Mouse (Mus musculus): ENCODE results near the gene Ccnd2. TPM values are rescaled to one million over a fixed set of nuclear protein-coding genes. Genes with fewer than 3 reads are reported as not detected.
A peak's percentile ranks its signal among the peaks of the same experiment; 100 is the strongest.

Gene Ccnd2
- polyA plus RNA-seq, 1 experiment from 2014 or later = 477 TPM

GRCm38 (mm10) chr6:127079867-127080731 lies 71.9 kb downstream of the Ccnd2 start:
- H3K4me1 ChIP-seq (ENCODE audit: control insufficient read depth, insufficient read depth, low read length) = peaks cover 6% of the 10 kb centered on the region
- DNase-seq (peak; percentile 89), ATAC-seq (ENCODE audit: low FRiP score, low TSS enrichment) (peak; percentile 86)
- H3K27ac ChIP-seq (replicated peaks; ENCODE audit: low read depth, low read length) = peak overlapping the region; percentile 92
- H3K4me3 ChIP-seq (replicated peaks; ENCODE audit: low read depth, low read length) = peak overlapping the region; percentile 61
- H3K9ac ChIP-seq (replicated peaks; ENCODE audit: low read length) = peak overlapping the region; percentile 88
- no peaks in the 10 kb centered on the region; the same call in 1 of the 2 replicates for H3K27me3 ChIP-seq (ENCODE audit: control insufficient read depth, insufficient read depth, low read length)
- H3K36me3 ChIP-seq (ENCODE audit: control insufficient read depth, insufficient read depth, low read length) = no peaks in the 10 kb centered on the region
- H3K9me3 ChIP-seq (ENCODE audit: control insufficient read depth, low read length) = no peaks in the 10 kb centered on the region
- peak overlapping the region; percentile 93 for H3K4me2 ChIP-seq (ENCODE audit: low read length)
- 1% methylated on average over 59 of the region's 59 CpGs for WGBS

Other genes starting within 250 kb of the Ccnd2 start
- gene Dyrk4, start 230.4 kb downstream of the Ccnd2 start, polyA plus RNA-seq (2014; fragmentation: Nextera tagmentation; extraction: Ambion mirVana) = not detected in 2 replicates
- 13.2 and 14.8 TPM in 2 replicates for gene Rad51ap1, start 212.6 kb downstream of the Ccnd2 start, polyA plus RNA-seq (2014; fragmentation: Nextera tagmentation; extraction: Ambion mirVana)
- 28.6 and 34.8 TPM in 2 replicates for gene D6Wsu163e, start 212.2 kb downstream of the Ccnd2 start, polyA plus RNA-seq (2014; fragmentation: Nextera tagmentation; extraction: Ambion mirVana)
- not detected in 2 replicates for gene Fgf6, start 136.6 kb downstream of the Ccnd2 start, polyA plus RNA-seq (2014; fragmentation: Nextera tagmentation; extraction: Ambion mirVana)
- gene Fgf23, start 79.3 kb downstream of the Ccnd2 start, polyA plus RNA-seq (2014; fragmentation: Nextera tagmentation; extraction: Ambion mirVana) = 0.18 TPM in 1 of 2 replicates, not detected in the other
- 5.0 and 6.5 TPM in 2 replicates for gene Tigar, start 42.6 kb downstream of the Ccnd2 start, polyA plus RNA-seq (2014; fragmentation: Nextera tagmentation; extraction: Ambion mirVana)

Data from midbrain, embryonic 14.5 days (tissue).